Mouse (Mus musculus): ENCODE data around the gene Dolpp1. TPM values are rescaled to one million over a fixed set of nuclear protein-coding genes. Genes with fewer than 3 reads are reported as not detected.
A peak's percentile ranks its signal among the peaks of the same experiment; 100 is the strongest.
"Not testable (repeated sequence)": the region's sequence is repeated elsewhere in the genome, so short reads cannot be mapped to it uniquely, and the experiment has no call there.

Gene Dolpp1
- polyA plus RNA-seq, 1 experiment from 2014 or later, result 39.9 TPM

DNA sequence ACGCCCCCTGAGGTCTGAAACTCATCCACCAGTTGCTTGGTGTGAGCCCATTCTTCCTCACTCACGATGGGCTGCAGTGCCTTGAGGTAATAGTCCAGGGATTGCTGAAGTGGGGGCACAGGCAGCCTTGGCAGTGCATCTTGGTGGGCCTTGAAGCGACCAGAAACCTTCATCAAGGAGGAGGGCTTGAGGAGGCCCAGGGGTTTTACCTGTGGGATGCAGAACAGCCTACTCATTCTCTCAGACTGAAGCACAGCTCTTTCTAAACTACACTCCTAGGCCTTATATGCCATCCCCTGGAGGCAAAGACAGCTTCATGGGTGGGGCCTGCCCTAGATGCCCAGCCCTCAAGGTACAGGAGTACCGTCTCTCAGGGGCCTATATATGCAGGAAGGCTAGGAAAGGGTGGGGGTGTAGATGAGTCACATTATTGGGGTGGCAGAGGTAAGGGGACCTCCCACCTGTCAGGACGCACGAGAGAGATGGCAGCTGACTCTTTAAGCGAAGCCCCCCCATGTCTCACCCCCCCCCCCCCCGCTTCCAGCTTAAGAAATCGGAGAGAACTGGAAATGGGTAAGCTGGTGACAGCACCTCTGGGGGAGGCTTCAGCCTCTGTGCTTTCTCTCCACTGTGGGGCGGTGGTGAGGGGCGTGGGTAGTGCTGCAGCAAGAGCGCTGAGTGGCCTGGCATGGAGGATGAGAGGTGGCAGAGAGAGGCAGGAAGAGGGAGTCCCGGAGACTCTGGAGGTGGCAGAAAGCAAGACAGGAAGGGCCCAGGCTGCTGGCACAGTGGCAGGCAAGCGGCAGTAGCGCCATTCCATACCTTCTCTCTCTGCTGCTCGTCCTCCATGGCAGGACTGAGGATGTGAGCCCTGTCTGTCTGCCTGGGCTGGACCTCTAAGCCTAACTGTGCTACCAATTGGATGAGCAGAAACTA is 21.3 kb downstream of the Dolpp1 start:
- Histone ChIP-seq H3K9ac (ENCODE audit: low read depth, low read length) (no peak overlapping the region), H3K4me3 (ENCODE audit: low read depth, low read length) (no peak overlapping the region), H3K4me1 (replicated peaks; ENCODE audit: control insufficient read depth, insufficient read depth, low read length) (peaks cover 15% of the 10 kb centered on the region), H3K9me3 (ENCODE audit: control insufficient read depth, low read length) (no peaks in the 10 kb centered on the region), H3K27me3 (replicated peaks; ENCODE audit: control insufficient read depth, insufficient read depth, low read length) (no peaks in the 10 kb centered on the region), H3K27ac (ENCODE audit: low read depth, low read length) (no peak overlapping the region), H3K4me2 (peak overlapping the region; percentile 14; the same call in 1 of the 2 replicates), H3K36me3 (ENCODE audit: control insufficient read depth, insufficient read depth, low read length) (peaks cover 9% of the 10 kb centered on the region; the same call in 1 of the 2 replicates)
- 80% methylated on average over 16 of the region's 16 CpGs for WGBS
- DNase-seq (ENCODE audit: low spot score), result no peak
- no peak for ATAC-seq (replicated peaks; ENCODE audit: low FRiP score)

DNA sequence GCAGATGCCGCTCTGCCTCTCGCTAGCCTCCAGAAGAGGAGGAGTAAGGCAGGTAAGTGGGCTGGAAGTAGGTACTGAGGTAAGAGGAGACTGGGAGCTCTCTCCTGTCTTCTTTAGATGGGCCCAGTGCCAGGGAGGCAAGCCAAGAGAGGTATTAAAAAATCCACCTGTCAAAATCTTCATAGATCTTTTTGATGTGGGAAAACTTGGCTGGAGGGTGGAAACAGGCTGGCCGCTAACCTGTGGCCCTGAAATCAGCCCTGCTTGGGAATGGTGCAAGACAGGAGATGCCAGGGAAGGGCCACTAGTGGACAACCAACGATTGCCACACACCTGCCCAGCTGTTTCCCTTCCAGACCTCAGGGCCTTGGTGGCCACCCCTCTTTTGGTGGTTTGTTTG is 22.0 kb downstream of the Dolpp1 start:
- WGBS, result 86% methylated on average over 4 of the region's 4 CpGs
- DNase-seq (ENCODE audit: low spot score) (no peak), ATAC-seq (replicated peaks; ENCODE audit: low FRiP score) (no peak)
- Histone ChIP-seq H3K27me3 (replicated peaks; ENCODE audit: control insufficient read depth, insufficient read depth, low read length) (no peaks in the 10 kb centered on the region), H3K4me2 (peak overlapping the region; percentile 98), H3K27ac (ENCODE audit: low read depth, low read length) (no peak overlapping the region), H3K4me1 (replicated peaks; ENCODE audit: control insufficient read depth, insufficient read depth, low read length) (peaks cover 23% of the 10 kb centered on the region), H3K9ac (ENCODE audit: low read depth, low read length) (no peak overlapping the region), H3K4me3 (ENCODE audit: low read depth, low read length) (peak overlapping the region; percentile 96; the same call in 1 of the 2 replicates), H3K9me3 (ENCODE audit: control insufficient read depth, low read length) (no peaks in the 10 kb centered on the region), H3K36me3 (ENCODE audit: control insufficient read depth, insufficient read depth, low read length) (peaks cover 7% of the 10 kb centered on the region; the same call in 1 of the 2 replicates)

DNA sequence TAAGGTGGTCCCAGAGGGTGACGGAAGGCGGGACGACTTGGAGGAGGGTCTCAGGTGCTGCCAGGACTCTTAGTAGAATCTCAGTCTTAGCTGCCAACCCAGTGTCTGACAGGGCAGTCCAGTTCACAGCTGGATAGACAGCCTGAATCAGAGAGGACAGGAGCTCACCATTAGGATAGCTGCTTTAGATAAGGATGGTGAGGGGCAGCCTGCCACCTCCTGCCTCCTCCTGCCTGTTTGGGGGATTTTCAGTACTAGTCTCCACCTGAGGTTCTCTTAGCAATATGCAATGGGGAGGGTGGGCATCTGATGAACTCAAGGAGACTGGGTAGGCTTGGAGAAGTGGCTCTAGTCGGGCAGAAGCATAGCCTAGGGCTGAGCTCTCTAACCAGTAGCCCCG is 22.6 kb downstream of the Dolpp1 start:
- Histone ChIP-seq H3K9ac (ENCODE audit: low read depth, low read length) (peak overlapping the region; percentile 100), H3K4me1 (replicated peaks; ENCODE audit: control insufficient read depth, insufficient read depth, low read length) (peaks cover 25% of the 10 kb centered on the region), H3K27me3 (replicated peaks; ENCODE audit: control insufficient read depth, insufficient read depth, low read length) (no peaks in the 10 kb centered on the region), H3K9me3 (ENCODE audit: control insufficient read depth, low read length) (no peaks in the 10 kb centered on the region), H3K4me2 (peak overlapping the region; percentile 98), H3K36me3 (ENCODE audit: control insufficient read depth, insufficient read depth, low read length) (peaks cover 5% of the 10 kb centered on the region; the same call in 1 of the 2 replicates), H3K27ac (ENCODE audit: low read depth, low read length) (peak overlapping the region; percentile 98), H3K4me3 (ENCODE audit: low read depth, low read length) (peak overlapping the region; percentile 96)
- WGBS, result 48% methylated on average over 5 of the region's 5 CpGs
- no peak for ATAC-seq (replicated peaks; ENCODE audit: low FRiP score)
- DNase-seq (ENCODE audit: low spot score), result no peak

DNA sequence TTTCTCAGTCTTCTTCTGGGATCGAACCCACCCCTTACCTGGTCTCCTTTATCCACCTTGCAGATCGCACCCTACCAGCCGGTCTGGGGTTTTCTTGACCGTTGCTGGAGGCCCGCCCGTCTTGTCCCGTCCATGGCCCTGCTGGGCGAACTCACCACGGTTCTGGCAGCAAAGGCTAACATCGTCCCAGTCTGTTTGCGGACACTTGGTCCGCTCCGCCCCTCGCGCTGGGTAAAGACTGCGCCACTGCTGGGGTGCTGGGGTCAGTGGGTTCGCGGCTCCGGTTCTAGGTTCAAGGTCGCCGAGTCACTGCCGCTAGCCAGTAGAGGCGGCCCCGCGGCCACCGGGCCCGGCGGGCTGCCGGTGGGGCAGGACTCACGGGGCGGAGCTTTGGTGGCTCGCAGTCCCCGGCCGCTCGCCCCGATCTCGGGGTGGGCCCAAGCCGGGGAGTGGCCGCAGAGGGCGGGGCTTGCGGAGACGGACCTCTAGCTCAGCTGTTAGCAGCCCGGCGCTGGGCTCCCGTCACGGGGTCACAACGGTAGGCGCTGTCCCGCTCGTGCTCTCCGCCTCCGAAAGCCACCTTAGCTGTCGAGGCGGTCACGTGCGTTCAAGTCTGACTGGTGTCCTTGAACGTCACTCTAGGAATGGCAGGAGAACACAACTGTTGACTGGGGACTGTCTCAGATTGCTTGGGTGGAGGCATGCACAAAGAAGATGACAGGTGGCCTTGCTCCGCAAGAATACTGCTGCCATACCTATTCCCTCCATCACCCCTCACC is 23.3 kb downstream of the Dolpp1 start, which contains the start of gene Crat:
Crat (minus strand) TSS at position 657 of the 779 bp plus-strand sequence.
- DNase-seq (ENCODE audit: low spot score) (peak; percentile 89), ATAC-seq (replicated peaks; ENCODE audit: low FRiP score) (peak; percentile 86)
- H3K4me2 ChIP-seq, result peak within 1 kb of the TSS; percentile 98
- H3K27me3 ChIP-seq (replicated peaks; ENCODE audit: control insufficient read depth, insufficient read depth, low read length), result no peaks in the 10 kb centered on the region
- H3K9me3 ChIP-seq (ENCODE audit: control insufficient read depth, low read length), result no peaks in the 10 kb centered on the region
- H3K27ac ChIP-seq (ENCODE audit: low read depth, low read length), result peak within 1 kb of the TSS; percentile 98
- peaks cover 30% of the 10 kb centered on the region for H3K4me1 ChIP-seq (replicated peaks; ENCODE audit: control insufficient read depth, insufficient read depth, low read length)
- peaks cover 3% of the 10 kb centered on the region; the same call in 1 of the 2 replicates for H3K36me3 ChIP-seq (ENCODE audit: control insufficient read depth, insufficient read depth, low read length)
- H3K4me3 ChIP-seq (ENCODE audit: low read depth, low read length), result peak within 1 kb of the TSS; percentile 96
- WGBS, result under 1% methylated on average over 58 of the region's 58 CpGs
- peak within 1 kb of the TSS; percentile 100 for H3K9ac ChIP-seq (ENCODE audit: low read depth, low read length)

DNA sequence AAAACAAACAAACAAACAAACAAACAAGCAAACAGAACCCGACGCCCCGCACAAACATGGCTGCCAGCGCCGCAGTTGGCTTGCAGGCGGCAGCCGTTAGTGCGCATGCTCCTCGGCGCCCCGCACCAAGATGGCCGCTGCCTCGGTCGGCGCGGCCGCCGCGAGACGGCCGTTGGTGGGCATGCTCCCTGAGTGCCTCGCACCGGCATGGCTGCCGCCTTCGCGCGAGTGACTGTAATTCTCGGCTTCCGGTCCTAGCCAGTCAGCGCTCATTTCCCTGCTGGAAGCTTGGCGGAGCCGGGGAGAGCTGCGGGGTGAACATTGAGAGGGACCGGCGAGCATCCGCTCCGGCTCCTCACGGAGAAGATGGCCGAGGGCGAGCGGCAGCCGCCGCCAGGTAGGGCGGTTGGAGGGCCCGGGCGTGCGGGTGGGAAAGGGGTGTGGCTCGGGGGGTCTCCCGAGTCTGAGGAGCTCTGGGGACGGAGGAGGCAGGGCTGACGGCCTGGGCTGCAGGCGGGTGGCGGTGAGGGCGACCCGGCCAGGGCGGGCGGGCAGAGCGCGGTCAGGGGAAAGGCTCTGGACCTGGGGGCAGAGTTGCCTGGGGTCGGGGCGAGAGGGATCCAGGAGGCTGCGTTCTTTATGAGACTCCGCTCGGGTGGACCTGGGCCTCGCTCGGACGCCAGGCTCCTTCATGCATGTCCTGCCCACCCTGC is 24.0 kb downstream of the Dolpp1 start, which contains the start of gene Ptpa:
Ptpa (plus strand) TSS at position 104 of the 713 bp plus-strand sequence.
- peak within 1 kb of the TSS; percentile 100 for H3K9ac ChIP-seq (ENCODE audit: low read depth, low read length)
- no peaks in the 10 kb centered on the region for H3K27me3 ChIP-seq (replicated peaks; ENCODE audit: control insufficient read depth, insufficient read depth, low read length)
- H3K36me3 ChIP-seq (ENCODE audit: control insufficient read depth, insufficient read depth, low read length), result peaks cover 3% of the 10 kb centered on the region; the same call in 1 of the 2 replicates
- DNase-seq (ENCODE audit: low spot score), result peak; percentile 89
- H3K4me1 ChIP-seq (replicated peaks; ENCODE audit: control insufficient read depth, insufficient read depth, low read length), result peaks cover 33% of the 10 kb centered on the region
- peak; percentile 74 for ATAC-seq (replicated peaks; ENCODE audit: low FRiP score)
- under 1% methylated on average over 66 of the region's 67 CpGs for WGBS
- H3K4me2 ChIP-seq, result peak within 1 kb of the TSS; percentile 98
- H3K9me3 ChIP-seq (ENCODE audit: control insufficient read depth, low read length), result no peaks in the 10 kb centered on the region
- H3K27ac ChIP-seq (ENCODE audit: low read depth, low read length), result peak within 1 kb of the TSS; percentile 98
- H3K4me3 ChIP-seq (ENCODE audit: low read depth, low read length), result peak within 1 kb of the TSS; percentile 96

DNA sequence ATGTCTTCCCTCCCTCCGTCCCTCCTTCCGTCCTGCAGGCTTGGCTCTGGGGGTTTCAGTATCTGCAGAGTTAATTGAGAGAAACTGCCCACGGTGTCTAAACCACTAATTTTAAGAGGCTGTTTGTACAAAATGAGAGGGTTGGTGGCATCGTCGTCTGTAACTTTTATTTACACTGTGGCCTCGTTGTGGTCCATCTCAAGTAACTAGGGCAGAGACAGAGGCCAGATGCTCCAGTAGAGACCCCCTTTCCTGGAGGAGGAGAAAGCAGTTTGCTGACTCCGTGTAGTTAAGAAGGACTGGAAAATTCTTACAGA is 24.6 kb downstream of the Dolpp1 start:
- 2% methylated on average over 7 of the region's 7 CpGs for WGBS

DNA sequence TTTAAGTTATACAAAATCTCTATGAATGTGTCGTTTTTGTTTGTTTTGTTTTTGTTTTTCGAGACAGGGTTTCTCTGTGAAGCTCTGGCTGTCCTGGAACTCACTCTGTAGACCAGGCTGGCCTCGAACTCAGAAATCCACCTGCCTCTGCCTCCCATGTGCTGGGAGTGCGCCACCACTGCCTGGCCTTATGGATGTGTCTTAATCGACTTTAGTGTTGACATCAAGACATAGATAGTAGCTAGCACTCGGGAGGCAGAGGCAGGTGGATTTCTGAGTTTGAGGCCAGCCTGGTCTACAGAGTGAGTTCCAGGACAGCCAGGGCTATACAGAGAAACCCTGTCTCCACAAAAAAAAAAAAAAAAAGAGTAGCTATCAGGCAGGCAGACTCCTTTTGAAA is 25.1 kb downstream of the Dolpp1 start:
- peaks cover 36% of the 10 kb centered on the region for H3K4me1 ChIP-seq (replicated peaks; ENCODE audit: control insufficient read depth, insufficient read depth, low read length)
- H3K9me3 ChIP-seq (ENCODE audit: control insufficient read depth, low read length); H3K36me3 ChIP-seq (ENCODE audit: control insufficient read depth, insufficient read depth, low read length); DNase-seq (ENCODE audit: low spot score); ATAC-seq (replicated peaks; ENCODE audit: low FRiP score); H3K27me3 ChIP-seq (replicated peaks; ENCODE audit: control insufficient read depth, insufficient read depth, low read length): not testable (repeated sequence)
- 51% methylated on average over 6 of the region's 6 CpGs for WGBS
- H3K4me3 ChIP-seq (ENCODE audit: low read depth, low read length), result peak overlapping the region; percentile 96
- peak overlapping the region; percentile 68 for H3K9ac ChIP-seq (ENCODE audit: low read depth, low read length)
- peak overlapping the region; percentile 98 for H3K4me2 ChIP-seq
- H3K27ac ChIP-seq (ENCODE audit: low read depth, low read length), result peak overlapping the region; percentile 94

More for the DNA sequence above, 24.6 kb downstream of the Dolpp1 start:
- Histone ChIP-seq H3K36me3 (ENCODE audit: control insufficient read depth, insufficient read depth, low read length) (peaks cover 3% of the 10 kb centered on the region; the same call in 1 of the 2 replicates), H3K4me1 (replicated peaks; ENCODE audit: control insufficient read depth, insufficient read depth, low read length) (peaks cover 36% of the 10 kb centered on the region), H3K9ac (ENCODE audit: low read depth, low read length) (peak overlapping the region; percentile 100), H3K27me3 (replicated peaks; ENCODE audit: control insufficient read depth, insufficient read depth, low read length) (no peaks in the 10 kb centered on the region), H3K9me3 (ENCODE audit: control insufficient read depth, low read length) (no peaks in the 10 kb centered on the region), H3K4me3 (ENCODE audit: low read depth, low read length) (peak overlapping the region; percentile 96), H3K4me2 (peak overlapping the region; percentile 98), H3K27ac (ENCODE audit: low read depth, low read length) (peak overlapping the region; percentile 98)
- DNase-seq (ENCODE audit: low spot score) (no peak), ATAC-seq (replicated peaks; ENCODE audit: low FRiP score) (no peak)
